Mouse (Mus musculus): ENCODE measurements around the gene Tmem136. TPM values are rescaled to one million over a fixed set of nuclear protein-coding genes. Genes with fewer than 3 reads are reported as not detected.
A peak's percentile ranks its signal among the peaks of the same experiment; 100 is the strongest.
"Not testable (repeated sequence)": the region's sequence is repeated elsewhere in the genome, so short reads cannot be mapped to it uniquely, and the experiment has no call there.

Gene Tmem136
- total RNA-seq (2021) = 10 to 100 TPM; 17.7 to 21.9 TPM

DNA sequence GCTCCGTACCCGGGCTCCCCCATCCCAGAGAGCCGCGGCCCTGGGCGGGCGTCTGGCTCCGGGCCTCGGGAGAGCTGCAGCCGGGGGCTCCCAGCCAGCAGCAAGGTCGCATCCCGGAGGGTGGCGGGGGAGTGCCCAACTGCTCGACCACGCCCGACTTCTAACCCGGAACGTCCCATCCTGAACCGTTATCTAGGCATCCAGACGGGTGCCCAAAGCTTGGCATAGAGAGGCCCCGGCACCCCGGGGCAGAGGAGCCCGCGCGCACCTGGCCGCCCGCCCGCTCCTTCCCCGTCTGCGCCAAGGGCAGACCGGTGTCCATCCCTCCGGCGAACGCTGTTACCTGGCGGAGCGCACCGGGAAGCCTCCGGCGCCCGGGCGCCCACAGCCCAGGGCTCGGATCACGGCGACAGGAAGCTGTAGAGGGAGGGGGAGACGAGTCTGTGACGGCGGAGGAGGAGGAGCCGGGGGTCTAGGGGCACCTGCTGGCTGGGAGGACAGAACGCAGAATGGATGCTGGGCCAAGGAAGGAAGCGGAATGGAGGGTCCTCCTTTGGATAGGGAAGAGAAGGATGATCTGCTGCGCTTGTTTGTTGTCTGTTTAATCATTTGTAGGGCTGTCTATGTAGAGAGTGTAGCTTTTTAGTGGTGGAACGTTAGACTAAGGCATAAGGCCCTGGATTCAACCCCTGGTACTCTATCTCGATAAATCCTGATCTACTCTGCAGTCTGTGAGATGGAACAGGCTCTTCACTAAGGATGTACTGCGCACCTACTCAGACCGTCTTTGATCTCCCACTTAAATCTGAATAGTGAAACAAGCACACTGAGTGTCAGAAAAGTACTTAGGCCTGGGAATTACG is at the start of gene Tmem136:
Gene Tmem136, minus strand, starts transcription at position 437 of the 863 bp plus-strand sequence.
- peak; percentile 54 to 69 for DNase-seq (ENCODE audit: extremely low spot score in 1 of 2, low spot score in 1 of 2)

DNA sequence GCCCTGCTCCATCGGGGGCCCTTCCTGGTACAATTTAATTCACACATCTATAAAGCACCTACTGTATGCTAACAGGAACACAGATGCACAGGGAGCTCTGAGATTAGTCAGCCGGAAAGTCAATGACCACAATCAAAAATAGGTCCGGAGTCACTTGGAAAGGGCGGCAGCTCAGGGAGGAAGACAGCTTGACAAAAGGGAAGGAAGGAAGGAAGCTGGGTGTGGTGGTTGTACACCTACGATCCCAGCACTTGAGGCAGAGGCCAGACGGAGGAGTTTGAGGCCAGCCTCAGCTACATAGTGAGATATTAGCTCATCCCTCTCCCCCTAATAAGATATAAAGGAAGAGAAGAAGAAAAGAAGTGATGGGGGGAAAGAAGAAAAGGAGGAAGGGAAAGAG is 39.6 kb upstream of the Tmem136 start:
- DNase-seq (ENCODE audit: extremely low spot score in 1 of 2, low spot score in 1 of 2) = no peak

DNA sequence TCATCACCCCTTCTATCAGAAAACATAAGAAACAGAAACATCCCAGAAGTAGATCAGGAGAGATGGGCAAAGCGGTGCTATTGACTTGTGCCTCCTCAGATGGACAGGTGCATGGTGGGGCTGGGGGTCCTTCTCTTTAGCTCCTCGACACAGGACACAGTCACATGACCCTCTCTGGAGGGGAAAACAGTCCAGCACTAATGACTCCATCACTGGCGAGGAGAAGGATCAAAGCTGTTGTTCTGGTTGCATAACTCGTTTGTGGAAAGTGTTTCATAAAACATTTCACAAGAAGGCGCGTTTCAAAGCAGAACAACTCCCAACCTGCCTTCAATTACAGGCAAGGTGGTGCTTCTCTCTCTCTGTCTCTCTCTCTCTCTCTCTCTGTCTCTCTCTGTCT is 35.4 kb upstream of the Tmem136 start:
- DNase-seq (ENCODE audit: extremely low spot score in 1 of 2, low spot score in 1 of 2) = no peak

- DNase-seq (ENCODE audit: extremely low spot score in 1 of 2, low spot score in 1 of 2) = no peak
Observed at GRCm38 (mm10) chr9:43150957-43151356, 34.6 kb upstream of the Tmem136 start.

DNA sequence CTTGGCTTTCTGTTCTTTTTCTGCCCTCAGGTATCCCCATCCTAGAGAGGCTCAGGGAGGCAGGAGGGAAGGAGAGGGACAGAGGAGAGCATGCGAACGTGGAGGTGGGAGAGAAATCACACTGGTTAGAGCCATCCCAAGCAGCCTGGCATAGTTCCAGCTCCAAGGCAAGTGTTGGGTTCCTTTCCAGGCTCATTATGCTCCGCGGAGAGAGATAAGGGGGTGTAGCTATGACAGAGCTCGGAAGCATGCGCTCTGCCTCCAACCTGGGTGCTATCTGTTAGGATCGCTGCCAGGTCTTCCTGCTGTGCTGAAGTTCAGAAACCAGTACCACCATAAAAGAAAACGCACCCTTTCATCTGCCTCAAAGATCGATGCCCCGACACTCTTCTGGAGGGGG is 33.7 kb upstream of the Tmem136 start:
- peak in 1 of 2 experiments; percentile 49 for DNase-seq (ENCODE audit: extremely low spot score in 1 of 2, low spot score in 1 of 2)

DNA sequence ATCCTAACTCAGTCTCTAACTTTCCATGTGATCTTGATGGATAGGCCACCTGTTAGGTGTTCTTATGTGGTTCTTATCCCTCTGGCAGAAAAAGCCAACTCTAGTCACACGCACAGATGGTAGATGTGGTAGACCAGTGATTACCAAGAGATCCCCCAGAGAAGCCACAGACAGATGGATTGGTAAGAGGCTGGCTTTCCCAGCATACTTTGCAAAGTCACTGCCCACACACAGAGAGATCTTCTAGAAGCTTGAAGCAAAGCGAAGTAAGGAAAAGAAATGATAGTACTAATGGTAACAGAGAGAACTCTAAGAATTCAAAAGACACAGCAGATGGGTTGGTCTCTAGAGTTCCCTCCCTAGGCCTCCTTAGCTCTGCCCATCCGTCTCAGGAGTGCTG is 33.1 kb upstream of the Tmem136 start:
- DNase-seq (ENCODE audit: extremely low spot score in 1 of 2, low spot score in 1 of 2) = no peak

DNA sequence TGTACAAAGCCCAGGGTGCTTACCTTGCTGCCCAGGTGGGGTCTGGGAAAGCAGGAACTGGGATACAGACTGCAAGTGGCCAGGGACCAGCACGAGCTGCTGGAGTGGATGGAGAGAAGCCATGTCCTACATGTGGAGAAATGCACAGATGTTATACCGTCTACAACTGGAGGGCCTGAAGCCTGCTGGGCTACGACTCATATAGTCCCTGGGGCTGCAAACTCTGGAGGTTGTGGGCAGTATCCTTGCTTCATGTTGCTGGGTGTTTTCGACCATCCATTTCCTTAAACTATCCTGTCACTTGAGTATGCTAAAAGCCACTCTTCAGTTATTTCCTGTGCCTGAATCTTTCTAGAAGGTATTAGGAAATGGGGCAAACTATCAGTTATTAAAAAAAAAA is 28.8 kb upstream of the Tmem136 start:
- no peak for DNase-seq (ENCODE audit: extremely low spot score in 1 of 2, low spot score in 1 of 2)

DNA sequence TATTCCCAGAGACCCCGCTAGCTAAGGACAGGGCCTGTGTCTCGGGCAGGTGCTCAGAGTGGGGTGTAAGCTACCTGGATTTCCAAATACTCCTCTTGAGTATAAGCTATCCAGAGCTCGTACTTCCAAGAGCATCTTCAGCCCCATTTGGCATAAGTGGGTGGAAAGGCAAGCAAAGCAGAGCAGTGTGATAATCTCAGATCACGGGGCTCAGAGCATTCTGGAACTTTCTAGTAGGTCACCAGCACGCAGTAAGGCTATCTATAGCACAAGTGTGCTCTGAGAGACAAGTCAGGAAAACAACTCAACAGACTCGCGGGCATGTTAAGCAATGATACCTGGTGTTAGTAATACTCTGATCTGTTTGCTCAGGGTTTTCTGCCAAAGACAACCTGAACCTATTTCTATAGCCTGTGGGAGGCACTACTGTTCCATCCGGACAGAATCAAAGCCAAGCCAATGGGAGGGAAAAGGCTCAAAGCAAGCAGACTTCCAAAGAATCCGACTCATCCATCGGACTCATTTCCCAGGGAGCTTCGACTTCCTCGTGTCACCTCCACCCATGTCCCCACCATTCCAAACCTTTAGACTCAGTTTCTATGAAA is 27.9 kb upstream of the Tmem136 start:
- DNase-seq (ENCODE audit: extremely low spot score in 1 of 2, low spot score in 1 of 2) = no peak

GRCm38 (mm10) chr9:43141839-43142238 is 25.5 kb upstream of the Tmem136 start:
- peak; percentile 49 to 80 for DNase-seq (ENCODE audit: extremely low spot score in 1 of 2, low spot score in 1 of 2)

- DNase-seq (ENCODE audit: extremely low spot score in 1 of 2, low spot score in 1 of 2) = no peak
Observed at GRCm38 (mm10) chr9:43133525-43133924, 17.2 kb upstream of the Tmem136 start.

DNA sequence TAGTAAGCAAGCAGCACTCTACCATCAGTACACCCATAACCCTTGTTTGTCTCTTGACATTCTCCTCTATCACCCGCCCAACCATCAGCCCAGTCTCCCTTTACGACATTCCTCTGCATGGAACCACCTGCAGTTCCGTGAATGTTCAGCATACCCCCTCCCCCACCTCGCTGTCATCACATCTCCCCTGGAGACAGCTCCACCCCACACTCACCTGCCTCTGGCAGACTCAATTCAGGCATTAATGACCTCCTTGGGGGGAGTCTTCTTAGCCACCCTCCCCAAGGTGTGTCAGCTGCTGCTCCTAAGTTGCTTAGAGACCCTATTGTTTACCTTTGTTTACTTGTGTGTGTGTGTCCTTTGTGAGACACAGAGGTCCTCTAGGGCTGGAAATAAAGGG is 16.0 kb upstream of the Tmem136 start:
- DNase-seq (ENCODE audit: extremely low spot score in 1 of 2, low spot score in 1 of 2) = no peak

DNA sequence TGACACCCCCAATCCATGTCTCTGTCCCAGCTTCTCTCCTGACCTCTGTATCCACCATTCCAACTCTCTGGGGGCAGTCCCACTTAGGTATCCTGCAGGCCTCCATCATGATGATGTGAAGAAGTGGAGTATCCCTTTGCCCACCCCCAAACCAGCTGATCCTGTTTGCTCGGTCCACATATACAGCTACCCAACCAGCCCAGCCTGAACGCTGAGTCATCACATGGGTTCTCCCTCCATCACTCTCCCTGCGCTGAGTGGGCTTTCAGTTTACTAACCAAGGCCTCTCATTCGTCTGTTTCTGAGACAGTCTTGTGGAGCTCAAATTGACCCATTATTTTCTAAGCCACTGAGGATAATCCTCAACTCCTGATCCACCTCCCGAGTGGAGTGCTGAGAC is 15.6 kb upstream of the Tmem136 start:
- DNase-seq (ENCODE audit: extremely low spot score in 1 of 2, low spot score in 1 of 2) = no peak

- no peak for DNase-seq (ENCODE audit: extremely low spot score in 1 of 2, low spot score in 1 of 2)
Observed at GRCm38 (mm10) chr9:43130684-43131083, 14.3 kb upstream of the Tmem136 start.

DNA sequence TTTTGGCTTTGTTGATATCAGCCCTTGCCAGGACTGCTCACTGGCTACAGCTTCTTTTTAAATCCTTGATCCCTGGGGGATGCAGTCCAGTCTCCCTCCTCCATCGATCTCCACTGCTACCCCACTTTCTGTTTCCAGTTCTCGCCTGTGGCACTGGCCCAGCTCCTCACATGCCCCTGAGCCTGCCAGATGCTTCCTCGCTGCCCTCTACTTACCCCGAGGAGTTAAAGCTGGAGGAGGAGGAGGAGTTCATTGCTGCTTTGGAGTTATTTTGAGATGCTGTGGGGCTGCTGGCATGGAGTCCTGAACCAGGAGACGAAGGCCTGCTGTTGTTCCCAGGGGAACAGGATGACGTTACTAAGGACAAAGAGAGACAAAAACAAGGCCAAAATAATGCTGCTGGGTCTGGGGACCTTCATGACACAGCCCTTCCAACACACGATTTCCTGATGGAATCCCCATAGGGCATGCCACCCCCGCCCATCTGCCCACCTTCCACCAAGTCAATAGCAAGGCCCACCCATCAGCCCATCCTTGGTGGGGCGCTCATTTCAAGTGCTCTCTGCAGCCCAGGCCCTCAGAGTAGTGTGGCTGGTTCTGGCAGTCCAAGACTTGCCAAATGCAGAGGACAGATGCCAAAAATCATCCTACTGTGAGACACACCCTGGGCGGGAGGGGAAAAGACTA is 10.9 kb upstream of the Tmem136 start:
- no peak for DNase-seq (ENCODE audit: extremely low spot score in 1 of 2, low spot score in 1 of 2)

- DNase-seq (ENCODE audit: extremely low spot score in 1 of 2, low spot score in 1 of 2) = no peak
Observed at GRCm38 (mm10) chr9:43122379-43122778, 6.0 kb upstream of the Tmem136 start.

- DNase-seq (ENCODE audit: extremely low spot score in 1 of 2, low spot score in 1 of 2) = not testable (repeated sequence)
Observed at GRCm38 (mm10) chr9:43121948-43122347, 5.6 kb upstream of the Tmem136 start.

DNA sequence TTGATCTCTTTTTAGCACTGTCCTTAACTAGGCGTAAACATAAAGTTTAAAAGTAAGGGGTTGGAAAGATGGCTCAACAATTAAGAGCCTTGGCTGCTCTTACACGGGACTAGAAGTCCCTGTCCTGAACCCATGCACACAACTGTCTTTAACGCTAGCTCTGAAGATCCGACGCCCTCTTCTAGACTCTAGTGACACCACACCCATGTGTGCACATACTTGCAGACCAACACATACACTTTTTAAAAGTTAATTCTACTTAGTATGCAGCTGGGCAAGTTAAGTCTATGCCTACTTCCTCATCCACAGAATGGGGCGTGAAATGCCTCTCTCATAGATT is 597 bp upstream of the Tmem136 start:
- no peak for DNase-seq (ENCODE audit: extremely low spot score in 1 of 2, low spot score in 1 of 2)

- DNase-seq (ENCODE audit: extremely low spot score in 1 of 2, low spot score in 1 of 2) = no peak
Observed at GRCm38 (mm10) chr9:43115431-43116133, 788 bp downstream of the Tmem136 start.

DNA sequence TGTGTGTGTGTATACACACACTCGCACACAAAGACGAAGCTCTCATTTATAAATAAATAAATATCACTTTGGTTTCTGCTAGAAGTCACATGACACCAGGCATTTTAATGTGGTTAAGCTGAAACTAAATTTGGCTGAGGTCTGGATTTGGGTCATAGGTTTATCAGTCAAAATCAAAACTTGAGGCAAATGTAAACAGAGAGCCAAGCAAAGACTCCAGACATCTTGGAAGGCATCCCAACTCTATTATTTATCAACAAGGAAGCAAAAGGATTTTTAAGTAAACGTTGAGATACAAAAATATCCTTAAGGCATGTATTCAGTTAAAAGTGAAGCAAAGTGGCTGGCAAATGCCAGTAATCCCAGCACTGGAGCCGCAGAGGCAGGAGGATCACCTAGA is 1.5 kb downstream of the Tmem136 start:
- DNase-seq (ENCODE audit: extremely low spot score in 1 of 2, low spot score in 1 of 2) = no peak

- DNase-seq (ENCODE audit: extremely low spot score in 1 of 2, low spot score in 1 of 2) = no peak
Observed at GRCm38 (mm10) chr9:43110286-43110980, 5.9 kb downstream of the Tmem136 start.

Data from layer of hippocampus, postnatal 25 days (tissue).